Mouse (Mus musculus) kidney, adult 2 months (tissue): ENCODE data around the gene Wdr81. TPM values are rescaled to one million over a fixed set of nuclear protein-coding genes. Genes with fewer than 3 reads are reported as not detected.

Source experiments
- DNase-seq: peaks from one replicate; pipeline ENCODE4 v3.0.0; 2021
- H3K27ac ChIP-seq: fragments of 200-500 bp; 2 replicates; pipeline ENCODE4 v1.5.1; 2012; ENCODE audit warnings: low read depth, low read length, control low read depth, inconsistent platforms; ENCODE audit not compliant: insufficient read depth
- H3K27me3 ChIP-seq: fragments of 200-500 bp; replicated peaks from 2 replicates; pipeline ENCODE4 v1.6.1; 2012; ENCODE audit warnings: mild to moderate bottlenecking, moderate library complexity, low read length, inconsistent platforms; ENCODE audit not compliant: control insufficient read depth, insufficient read depth
- H3K36me3 ChIP-seq: fragments of 200-500 bp; 2 replicates; pipeline ENCODE4 v1.6.1; 2012; ENCODE audit warnings: mild to moderate bottlenecking, moderate library complexity, low read length, inconsistent platforms; ENCODE audit not compliant: control insufficient read depth, insufficient read depth
- H3K4me1 ChIP-seq: fragments of 200-500 bp; 2 replicates; pipeline ENCODE4 v1.6.1; 2011; ENCODE audit warnings: low read length; ENCODE audit not compliant: control insufficient read depth, insufficient read depth
- H3K4me3 ChIP-seq: fragments of 200-500 bp; 2 replicates; pipeline ENCODE4 v1.5.1; 2011; ENCODE audit warnings: mild to moderate bottlenecking, low read depth, low read length, control low read depth; ENCODE audit not compliant: insufficient read depth
- CTCF ChIP-seq: fragments of 200-500 bp; conservative IDR thresholded peaks from 2 replicates; pipeline ENCODE4 v1.5.1; 2011; ENCODE audit warnings: low read depth, mild to moderate bottlenecking, control low read depth, low read length, moderate library complexity, mixed read lengths; ENCODE audit not compliant: insufficient read depth, insufficient read length
- POLR2A ChIP-seq: fragments of 200-500 bp; IDR thresholded peaks from one replicate; pipeline ENCODE4 v1.6.1; 2011; ENCODE audit warnings: low read depth, low read length, control low read depth
- WGBS: fragments of 180-500 bp; shearing (Covaris S2); methylation state at CpG from one replicate; pipeline ENCODE4 v1.1.7; 2018; 5-methylcytosine and 5-hydroxymethylcytosine counted together
- polyA plus RNA-seq: library from polyadenylated mRNA; depleted of rRNA; stranded (reverse); fragments of >200 nt; gene quantifications from 2 replicates; pipeline ENCODE4 v1.2.3, GENCODE M21; 2012

Gene Wdr81
- polyA plus RNA-seq, 1 experiment = 17.7 TPM

DNA sequence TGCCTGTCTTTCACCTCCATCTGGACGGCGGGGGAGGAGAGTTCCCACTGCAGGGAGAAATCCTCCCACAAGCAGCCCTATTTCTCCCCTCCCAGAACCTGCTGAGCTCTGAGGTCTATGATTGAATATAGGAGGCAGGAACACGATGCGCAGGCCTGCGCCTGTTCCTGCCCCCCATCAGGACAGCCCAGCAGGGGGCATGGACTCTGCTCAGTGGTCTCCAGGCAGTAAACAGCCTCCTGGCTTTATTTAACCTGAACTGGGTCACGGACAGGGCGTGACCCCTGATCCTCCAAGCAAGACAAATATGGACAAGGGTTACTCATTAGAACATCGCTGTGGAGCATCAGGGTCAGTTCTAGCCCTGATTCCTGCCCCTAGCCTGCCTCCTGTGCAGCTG, 10.8 kb downstream of the Wdr81 start:
- TF ChIP-seq POLR2A = no peak
- TF ChIP-seq CTCF = 0 out of 2 replicates have a peak, but pooled peaks have one; percentile 14
- Histone ChIP-seq H3K4me3 (no peak overlapping the region), H3K27ac (peak overlapping the region; percentile 58), H3K27me3 (no peaks in the 10 kb centered on the region), H3K36me3 (peaks cover 7% of the 10 kb centered on the region), H3K4me1 (peaks cover 29% of the 10 kb centered on the region)
- DNase-seq = peak; percentile 95
- 57% methylated on average over 8 of the region's 8 CpGs for WGBS

DNA sequence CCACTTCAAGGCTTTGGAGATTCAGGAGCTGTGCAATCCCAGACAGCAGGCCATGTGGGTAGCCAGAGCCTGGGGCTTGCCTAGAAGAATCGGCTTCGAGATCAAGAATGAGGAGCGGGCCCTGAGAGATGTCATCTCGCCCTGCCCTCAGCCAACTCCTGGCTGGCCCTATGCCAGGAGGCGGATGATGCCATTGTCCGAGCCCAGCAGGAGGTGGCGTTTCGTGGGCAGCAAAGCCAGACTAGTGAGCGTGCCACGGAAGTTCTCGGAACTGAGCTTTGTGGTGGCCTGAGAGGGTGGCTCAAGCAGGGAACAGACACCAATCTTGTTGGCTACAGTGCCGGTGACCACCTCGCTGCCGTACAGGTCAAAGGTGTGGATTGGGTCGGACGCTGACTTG, 12.9 kb downstream of the Wdr81 start:
- H3K27me3 ChIP-seq = no peaks in the 10 kb centered on the region
- no peak overlapping the region for H3K4me3 ChIP-seq
- H3K27ac ChIP-seq = 0 out of 2 replicates have a peak overlapping the region, but pooled peaks have one; percentile 4
- DNase-seq = peak; percentile 89
- peaks cover 29% of the 10 kb centered on the region for H3K4me1 ChIP-seq
- H3K36me3 ChIP-seq = peaks cover 7% of the 10 kb centered on the region
- 59% methylated on average over 16 of the region's 16 CpGs for WGBS
- no peak for TF ChIP-seq POLR2A
- 0 out of 2 replicates have a peak, but pooled peaks have one; percentile 9 for TF ChIP-seq CTCF

DNA sequence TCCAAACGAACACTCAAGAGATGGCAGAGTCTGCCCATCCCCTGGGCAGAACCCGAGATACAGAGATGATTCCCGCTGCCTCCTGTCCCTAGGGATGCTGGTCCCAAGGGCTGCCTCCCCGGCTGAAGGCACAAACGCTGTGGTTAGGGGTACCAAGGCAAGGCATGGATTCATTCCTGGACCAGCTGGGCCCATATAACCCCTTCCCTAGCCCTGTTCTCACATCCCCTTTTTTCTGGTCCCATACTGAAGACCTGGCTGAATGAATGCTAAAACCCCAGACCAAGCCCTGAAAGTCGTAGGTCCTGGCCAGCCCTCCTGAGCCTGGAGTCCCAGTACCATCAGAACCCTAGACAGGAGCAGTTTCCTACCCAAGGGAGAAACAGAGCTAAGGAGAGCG, 13.5 kb downstream of the Wdr81 start:
- Histone ChIP-seq H3K4me1 (peaks cover 29% of the 10 kb centered on the region), H3K27me3 (no peaks in the 10 kb centered on the region), H3K4me3 (no peak overlapping the region), H3K36me3 (peaks cover 7% of the 10 kb centered on the region), H3K27ac (no peak overlapping the region)
- WGBS = 90% methylated on average over 7 of the region's 7 CpGs
- TF ChIP-seq POLR2A = no peak
- no peak for TF ChIP-seq CTCF
- no peak for DNase-seq

DNA sequence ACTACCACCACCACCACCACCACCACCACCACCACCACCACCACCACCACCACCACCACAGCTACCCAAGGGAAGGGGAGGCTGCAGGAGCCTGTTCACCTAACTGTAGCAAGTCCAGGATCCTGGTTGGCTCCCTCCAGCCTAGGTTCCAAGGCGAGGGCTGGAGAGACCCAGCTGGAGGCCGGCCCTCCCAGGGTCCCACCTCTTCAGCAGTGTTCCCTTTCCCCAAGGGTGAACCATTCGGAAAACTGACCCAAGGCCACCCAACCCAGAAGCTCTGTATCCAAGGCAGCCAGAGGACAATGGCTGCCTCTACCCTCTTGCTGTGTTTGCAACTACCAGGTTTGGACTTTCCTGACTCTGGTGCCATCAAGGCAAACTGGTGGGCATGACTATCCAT, 14.6 kb downstream of the Wdr81 start:
- H3K4me1 ChIP-seq = peaks cover 29% of the 10 kb centered on the region
- WGBS = 91% methylated on average over 3 of the region's 3 CpGs
- DNase-seq = peak; percentile 66

DNA sequence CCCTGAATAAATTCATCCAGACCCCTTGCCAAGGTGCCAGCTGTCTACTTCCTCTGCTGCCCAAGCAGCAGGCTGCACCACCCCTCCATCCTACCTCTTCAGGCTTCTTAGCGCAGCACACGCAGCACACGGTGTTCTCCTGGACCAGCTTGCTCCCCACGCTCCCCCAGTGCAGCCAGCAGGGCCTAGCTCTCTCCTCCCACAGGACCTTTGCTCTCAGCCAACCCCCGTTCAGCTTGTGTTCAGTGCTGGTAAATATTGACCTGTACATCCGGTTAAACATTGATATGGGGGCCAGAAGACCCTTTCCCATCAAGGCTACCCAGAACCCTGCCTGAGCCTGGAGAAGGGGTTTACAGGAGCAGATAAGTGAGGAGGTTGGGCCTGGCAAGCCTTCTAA, 15.2 kb downstream of the Wdr81 start, which contains the start of gene Serpinf2:
TSS of gene Serpinf2 (minus strand) at position 229 of the 400 bp plus-strand sequence.
- H3K27ac ChIP-seq = peak within 1 kb of the TSS; percentile 81
- peaks cover 26% of the 10 kb centered on the region for H3K4me1 ChIP-seq
- DNase-seq = peak; percentile 87
- no peak for TF ChIP-seq CTCF
- peak; percentile 66 for TF ChIP-seq POLR2A
- 49% methylated on average over 6 of the region's 6 CpGs for WGBS
- H3K36me3 ChIP-seq = no peaks in the 10 kb centered on the region
- H3K4me3 ChIP-seq = peak within 1 kb of the TSS; percentile 35
- H3K27me3 ChIP-seq = no peaks in the 10 kb centered on the region

More for the DNA sequence above, 14.6 kb downstream of the Wdr81 start:
- no peak overlapping the region for H3K4me3 ChIP-seq
- H3K27me3 ChIP-seq = no peaks in the 10 kb centered on the region
- H3K36me3 ChIP-seq = no peaks in the 10 kb centered on the region
- no peak for TF ChIP-seq CTCF
- no peak for TF ChIP-seq POLR2A
- H3K27ac ChIP-seq = no peak overlapping the region

DNA sequence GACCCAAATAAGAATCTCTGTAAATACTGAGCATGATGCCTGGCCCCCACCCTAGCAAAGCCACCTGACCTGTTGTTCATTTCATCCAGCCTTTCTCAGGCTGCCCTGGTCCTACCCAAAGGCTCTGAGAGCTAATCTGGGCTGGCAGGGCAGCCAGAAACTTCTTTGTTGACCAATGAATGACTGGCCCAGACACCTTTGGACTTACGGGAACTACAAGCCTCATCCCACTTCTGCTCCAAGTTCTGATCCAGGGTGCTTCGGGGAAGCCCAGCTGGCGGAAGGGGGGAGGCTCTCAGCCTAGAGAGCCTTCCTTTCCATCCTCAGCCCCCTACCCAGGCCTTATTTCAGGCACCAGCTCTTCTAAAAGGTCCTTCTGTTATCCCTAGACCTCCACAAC, 15.7 kb downstream of the Wdr81 start:
- peak; percentile 86 for DNase-seq
- TF ChIP-seq POLR2A = peak; percentile 18
- TF ChIP-seq CTCF = no peak
- peak overlapping the region; percentile 81 for H3K27ac ChIP-seq
- H3K36me3 ChIP-seq = no peaks in the 10 kb centered on the region; the same call in 1 of the 2 replicates
- no peaks in the 10 kb centered on the region for H3K27me3 ChIP-seq
- peak overlapping the region; percentile 35 for H3K4me3 ChIP-seq
- WGBS = 62% methylated on average over 3 of the region's 3 CpGs
- peaks cover 22% of the 10 kb centered on the region for H3K4me1 ChIP-seq

DNA sequence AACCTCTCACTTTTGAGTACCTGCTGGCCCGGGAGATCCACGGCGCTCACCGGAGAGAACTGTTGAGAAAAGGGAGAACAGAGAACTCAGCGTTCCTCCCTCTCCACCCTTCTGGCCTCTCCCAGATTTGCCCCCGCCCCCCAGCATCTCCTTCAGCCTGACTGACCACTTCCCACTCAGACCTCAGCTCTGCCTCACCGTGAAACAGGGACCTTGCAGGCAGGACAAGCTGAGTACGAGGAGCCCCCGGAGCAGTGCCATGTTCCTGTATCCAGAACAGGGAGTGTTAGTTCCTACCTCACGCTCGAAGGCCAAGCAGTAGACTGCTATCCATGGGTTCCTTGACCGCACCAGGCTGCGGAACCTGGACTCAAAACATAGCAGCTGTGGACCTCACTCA, 16.3 kb downstream of the Wdr81 start:
- DNase-seq = no peak
- H3K27me3 ChIP-seq = no peaks in the 10 kb centered on the region
- H3K27ac ChIP-seq = no peak overlapping the region
- peaks cover 19% of the 10 kb centered on the region for H3K4me1 ChIP-seq
- H3K36me3 ChIP-seq = no peaks in the 10 kb centered on the region; the same call in 1 of the 2 replicates
- H3K4me3 ChIP-seq = peak overlapping the region; percentile 15
- 77% methylated on average over 13 of the region's 13 CpGs for WGBS
- no peak for TF ChIP-seq POLR2A
